Mouse (Mus musculus) frontal cortex, postnatal 10 days (tissue): Measurements from ENCODE around the gene D11Wsu47e.

Experiments
- DNase-seq, 2 experiments: peaks; one replicate each; pipeline ENCODE4 v3.0.0; 2022; ENCODE audit warnings: low spot score in 2 of 2, mixed read lengths in 1 of 2

D11Wsu47e gene

DNA sequence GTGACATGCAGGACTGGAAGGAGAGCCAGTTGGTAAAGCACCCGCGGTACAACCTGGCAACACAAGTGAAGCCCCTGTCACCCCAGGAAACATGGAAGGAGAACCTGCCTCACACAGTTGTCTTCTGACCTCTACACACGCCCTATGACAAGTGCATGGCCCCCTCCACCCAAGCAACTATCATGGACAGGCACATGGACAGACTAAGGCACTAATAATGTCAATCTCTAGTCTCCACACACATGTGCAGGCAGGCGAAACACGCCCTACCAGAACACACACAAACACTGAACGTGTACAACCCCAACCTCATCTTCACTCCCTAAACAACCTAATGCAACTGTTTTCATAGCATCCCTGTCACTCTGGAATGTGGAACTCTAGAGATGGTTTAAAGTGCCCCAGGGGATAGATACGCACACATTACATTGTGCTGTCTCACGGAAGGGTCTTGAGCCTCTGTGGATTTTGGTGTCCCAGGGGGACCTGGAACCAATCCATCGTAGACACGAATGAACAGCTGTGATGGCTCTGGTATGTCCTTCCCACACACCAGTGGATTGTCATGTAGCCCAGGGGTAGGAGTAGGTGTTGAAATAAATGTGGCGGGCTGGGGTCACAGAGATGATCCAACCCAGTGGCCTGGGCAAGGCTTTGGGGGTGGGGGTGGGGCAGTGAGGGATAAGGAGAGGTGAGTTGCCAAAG, 52.8 kb downstream of the D11Wsu47e start:
- no peak for DNase-seq

DNA sequence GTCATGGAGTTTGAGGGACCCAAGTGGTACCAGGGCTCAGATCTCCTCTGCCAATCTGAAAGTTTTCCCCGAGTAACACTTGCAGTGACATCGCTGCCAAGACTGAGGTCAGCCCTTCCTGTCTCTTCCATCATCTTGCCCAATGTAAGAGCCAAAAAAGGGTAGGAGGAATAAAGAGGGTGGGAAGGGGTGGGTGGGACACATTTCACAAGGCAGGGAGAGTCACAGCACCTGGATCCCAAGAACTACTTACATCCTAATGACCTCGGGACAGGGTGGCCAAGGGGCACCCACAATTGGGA, 53.3 kb downstream of the D11Wsu47e start:
- DNase-seq = no peak

DNA sequence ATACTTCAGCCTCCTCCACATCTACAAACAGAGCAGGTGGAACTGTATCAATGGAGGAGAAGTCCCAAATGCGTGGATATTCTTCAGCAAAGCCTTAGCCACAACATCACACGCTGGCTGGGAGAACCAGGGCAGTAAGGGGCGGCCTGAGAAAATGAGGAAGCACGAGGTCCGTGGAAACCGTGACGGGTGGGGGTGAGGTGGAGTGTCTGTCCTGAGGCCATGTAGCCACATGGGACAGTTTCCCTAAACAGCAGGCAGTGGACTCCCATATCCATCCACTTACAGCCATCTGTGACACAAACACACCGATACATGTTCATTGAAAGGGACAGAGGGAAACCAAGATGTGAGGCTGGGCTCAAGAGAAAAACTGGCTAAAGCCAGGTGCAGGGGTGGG, 53.7 kb downstream of the D11Wsu47e start:
- no peak for DNase-seq

DNA sequence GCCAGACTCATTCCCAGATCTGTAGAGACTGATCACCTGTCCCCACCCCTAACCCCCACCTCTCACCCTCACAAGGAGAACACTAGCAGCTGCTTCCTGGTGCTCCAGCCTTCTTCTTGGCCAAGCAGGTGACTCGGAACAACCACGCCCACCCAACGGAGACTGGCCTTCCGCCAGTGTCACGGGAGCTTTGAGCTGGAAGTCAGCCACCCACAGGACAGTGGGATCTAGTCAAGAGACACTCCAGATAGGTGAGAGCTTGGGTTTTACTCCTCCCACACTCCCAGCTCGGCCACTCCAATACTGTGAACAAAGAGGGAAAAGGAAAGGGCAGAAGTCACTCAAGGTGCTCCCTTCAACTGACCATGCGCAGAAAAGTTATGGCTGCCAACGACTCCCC, 55.0 kb downstream of the D11Wsu47e start:
- no peak for DNase-seq

DNA sequence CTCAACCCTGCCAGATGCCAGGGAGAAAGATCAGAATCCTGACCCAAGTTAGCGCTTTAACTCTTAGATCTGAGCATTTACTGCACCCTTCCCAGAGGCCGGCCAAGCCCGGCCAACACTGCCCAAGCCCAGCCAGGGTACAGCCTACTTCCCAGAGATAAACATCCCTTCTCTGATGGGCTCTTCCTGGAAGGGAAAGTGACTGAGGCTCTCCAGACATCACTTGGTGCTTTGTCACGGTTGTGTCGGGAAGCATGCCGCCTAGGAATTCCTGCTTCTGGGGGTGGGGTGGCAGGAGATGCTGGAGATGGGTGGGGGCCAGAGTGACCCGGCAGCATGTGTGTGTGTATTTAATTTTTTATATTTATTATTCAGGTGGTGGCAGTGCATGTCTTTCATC, 55.9 kb downstream of the D11Wsu47e start:
- DNase-seq = no peak

DNA sequence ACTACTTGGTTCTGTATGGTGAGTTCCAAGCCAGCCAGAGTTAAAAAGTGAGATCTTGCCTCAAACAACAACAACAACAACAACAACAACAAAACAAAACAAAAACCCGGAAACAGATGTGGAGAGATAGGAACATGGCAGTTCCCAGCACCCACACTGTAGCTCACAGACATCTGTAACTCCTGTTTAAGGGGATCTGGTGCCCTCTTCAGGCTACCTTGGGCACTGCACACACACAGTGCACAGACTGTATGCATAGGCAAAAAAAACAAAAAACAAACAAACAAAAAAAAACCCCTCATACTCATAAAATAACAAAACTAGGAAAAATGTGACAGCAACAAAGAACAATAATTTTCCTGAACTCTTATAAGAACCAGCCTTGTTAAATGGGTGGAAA, 58.8 kb downstream of the D11Wsu47e start:
- no peak for DNase-seq
